Mouse (Mus musculus): ENCODE results near the gene Tceanc2. TPM values are rescaled to one million over a fixed set of nuclear protein-coding genes. Genes with fewer than 3 reads are reported as not detected.

The Tceanc2 gene
- polyA plus RNA-seq, 1 experiment = 10.0 TPM

- 0 out of 2 replicates have a peak overlapping the region, but pooled peaks have one; percentile 2 for H3K27ac ChIP-seq (ENCODE audit: insufficient read depth, low read depth, low read length)
These were observed 38.9 kb downstream of the Tceanc2 start for GRCm38 (mm10) chr4:107139836-107140631.

DNA sequence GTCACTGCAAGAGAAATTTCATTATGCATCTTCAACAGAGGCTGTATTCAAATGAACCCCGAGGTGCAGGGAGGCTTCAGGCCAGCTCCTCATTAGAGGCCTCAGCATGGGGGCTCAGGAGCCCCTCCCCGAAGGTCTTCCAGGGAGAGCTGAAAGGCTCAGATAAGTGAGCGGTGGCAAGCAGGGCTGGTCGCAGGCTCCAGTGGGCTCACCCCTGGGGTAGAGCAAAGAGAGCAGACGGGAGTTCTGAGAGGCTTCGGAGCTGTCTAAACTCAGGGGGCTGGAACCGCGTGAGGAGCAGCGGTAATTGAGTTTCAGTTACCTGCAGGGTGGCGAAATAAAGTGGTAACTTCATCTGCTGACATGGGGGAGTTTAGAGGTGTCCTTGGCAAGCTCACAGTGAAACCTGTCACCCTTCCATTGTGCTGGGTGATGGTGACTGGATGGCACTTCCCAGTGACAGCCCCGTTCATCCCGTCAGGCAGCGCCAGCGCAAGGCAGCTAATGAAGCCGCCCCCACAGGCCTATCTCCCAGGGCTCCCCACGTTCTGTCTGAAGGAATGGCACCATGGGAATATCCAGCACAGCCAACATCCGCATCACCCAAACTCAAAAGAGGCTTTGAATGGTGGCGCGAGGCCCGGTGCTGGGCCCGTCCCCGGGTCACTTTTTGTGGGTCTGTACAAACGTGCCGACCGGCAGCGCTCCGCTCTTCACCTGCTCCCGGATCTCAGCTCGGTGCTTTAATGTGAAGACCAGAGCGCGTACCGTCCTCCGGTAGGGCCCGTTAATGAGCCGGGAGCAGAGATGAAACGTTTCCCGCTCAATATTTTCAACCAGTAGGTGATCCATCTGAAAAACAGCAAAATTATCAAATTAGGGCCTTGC, 39.7 kb downstream of the Tceanc2 start:
- Histone ChIP-seq H3K27ac (ENCODE audit: insufficient read depth, low read depth, low read length) (no peak overlapping the region), H3K4me3 (ENCODE audit: insufficient read depth, low read depth, low read length) (no peak overlapping the region), H3K27me3 (replicated peaks; ENCODE audit: control insufficient read depth, insufficient read depth, low read length) (no peaks in the 10 kb centered on the region), H3K36me3 (ENCODE audit: control insufficient read depth, insufficient read depth, low read length) (peaks cover 4% of the 10 kb centered on the region), H3K4me1 (ENCODE audit: control insufficient read depth, insufficient read depth, low read length) (peaks cover 6% of the 10 kb centered on the region; the same call in 1 of the 2 replicates)
- DNase-seq = no peak
- 81% methylated on average over 37 of the region's 37 CpGs for WGBS
- no peak for TF ChIP-seq CTCF (conservative IDR thresholded peaks at IDR 0.05; ENCODE audit: insufficient read depth, insufficient read length, low read depth, low read length)
- TF ChIP-seq POLR2A (IDR thresholded peaks at IDR 0.05; ENCODE audit: low read depth, low read length) = no peak

More at GRCm38 (mm10) chr4:107139836-107140631, 38.9 kb downstream of the Tceanc2 start:
- Histone ChIP-seq H3K4me1 (ENCODE audit: control insufficient read depth, insufficient read depth, low read length) (peaks cover 6% of the 10 kb centered on the region; the same call in 1 of the 2 replicates), H3K4me3 (ENCODE audit: insufficient read depth, low read depth, low read length) (no peak overlapping the region), H3K27me3 (replicated peaks; ENCODE audit: control insufficient read depth, insufficient read depth, low read length) (no peaks in the 10 kb centered on the region), H3K36me3 (ENCODE audit: control insufficient read depth, insufficient read depth, low read length) (peaks cover 4% of the 10 kb centered on the region)
- WGBS = 61% methylated on average over 13 of the region's 13 CpGs
- peak; percentile 64 for DNase-seq
- no peak for TF ChIP-seq POLR2A (IDR thresholded peaks at IDR 0.05; ENCODE audit: low read depth, low read length)
- no peak for TF ChIP-seq CTCF (conservative IDR thresholded peaks at IDR 0.05; ENCODE audit: insufficient read depth, insufficient read length, low read depth, low read length)

DNA sequence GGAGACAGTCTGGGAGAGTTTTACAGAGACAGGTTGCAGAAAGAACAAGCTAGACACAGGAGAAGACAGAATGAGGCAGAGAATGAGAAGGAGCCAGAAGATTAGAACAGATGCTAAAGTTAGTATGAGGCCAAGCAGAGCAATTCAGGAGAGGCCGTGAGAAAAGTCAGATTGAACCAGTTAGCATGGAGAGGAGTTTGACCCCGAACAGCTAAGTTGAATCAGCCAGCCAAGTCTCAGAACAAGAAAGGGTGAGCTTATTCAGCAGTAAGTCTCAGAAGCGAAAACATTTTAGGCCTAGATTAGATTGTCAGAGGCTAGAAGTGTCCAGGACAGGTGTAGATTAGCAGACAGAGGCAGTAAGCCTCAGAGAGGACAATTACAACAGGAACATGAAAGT, 42.4 kb downstream of the Tceanc2 start:
- peak overlapping the region; percentile 55; the same call in 1 of the 2 replicates for H3K27ac ChIP-seq (ENCODE audit: insufficient read depth, low read depth, low read length)
- WGBS = 31% methylated on average over 3 of the region's 3 CpGs

GRCm38 (mm10) chr4:107135663-107136062, 43.3 kb downstream of the Tceanc2 start:
- H3K27me3 ChIP-seq (replicated peaks; ENCODE audit: control insufficient read depth, insufficient read depth, low read length) = no peaks in the 10 kb centered on the region
- H3K36me3 ChIP-seq (ENCODE audit: control insufficient read depth, insufficient read depth, low read length) = peaks cover 4% of the 10 kb centered on the region
- WGBS = 60% methylated on average over 5 of the region's 5 CpGs
- H3K27ac ChIP-seq (ENCODE audit: insufficient read depth, low read depth, low read length) = no peak overlapping the region
- DNase-seq = no peak
- H3K4me1 ChIP-seq (ENCODE audit: control insufficient read depth, insufficient read depth, low read length) = peaks cover 6% of the 10 kb centered on the region; the same call in 1 of the 2 replicates
- H3K4me3 ChIP-seq (ENCODE audit: insufficient read depth, low read depth, low read length) = no peak overlapping the region
- TF ChIP-seq POLR2A (IDR thresholded peaks at IDR 0.05; ENCODE audit: low read depth, low read length) (no peak), CTCF (conservative IDR thresholded peaks at IDR 0.05; ENCODE audit: insufficient read depth, insufficient read length, low read depth, low read length) (no peak)

More for the DNA sequence above, 42.4 kb downstream of the Tceanc2 start:
- peak; percentile 77 for DNase-seq
- Histone ChIP-seq H3K36me3 (ENCODE audit: control insufficient read depth, insufficient read depth, low read length) (peaks cover 4% of the 10 kb centered on the region), H3K4me1 (ENCODE audit: control insufficient read depth, insufficient read depth, low read length) (peaks cover 6% of the 10 kb centered on the region; the same call in 1 of the 2 replicates), H3K4me3 (ENCODE audit: insufficient read depth, low read depth, low read length) (no peak overlapping the region), H3K27me3 (replicated peaks; ENCODE audit: control insufficient read depth, insufficient read depth, low read length) (no peaks in the 10 kb centered on the region)
- TF ChIP-seq POLR2A (IDR thresholded peaks at IDR 0.05; ENCODE audit: low read depth, low read length) (no peak), CTCF (conservative IDR thresholded peaks at IDR 0.05; ENCODE audit: insufficient read depth, insufficient read length, low read depth, low read length) (no peak)

- TF ChIP-seq POLR2A (IDR thresholded peaks at IDR 0.05; ENCODE audit: low read depth, low read length) (no peak), CTCF (conservative IDR thresholded peaks at IDR 0.05; ENCODE audit: insufficient read depth, insufficient read length, low read depth, low read length) (no peak)
- Histone ChIP-seq H3K4me1 (ENCODE audit: control insufficient read depth, insufficient read depth, low read length) (peaks cover 6% of the 10 kb centered on the region; the same call in 1 of the 2 replicates), H3K4me3 (ENCODE audit: insufficient read depth, low read depth, low read length) (no peak overlapping the region), H3K27me3 (replicated peaks; ENCODE audit: control insufficient read depth, insufficient read depth, low read length) (no peaks in the 10 kb centered on the region), H3K27ac (ENCODE audit: insufficient read depth, low read depth, low read length) (no peak overlapping the region), H3K36me3 (ENCODE audit: control insufficient read depth, insufficient read depth, low read length) (peaks cover 4% of the 10 kb centered on the region)
- DNase-seq = no peak
- WGBS = 92% methylated on average over 3 of the region's 3 CpGs
These were observed 44.0 kb downstream of the Tceanc2 start for GRCm38 (mm10) chr4:107134891-107135290.

- Histone ChIP-seq H3K4me1 (ENCODE audit: control insufficient read depth, insufficient read depth, low read length) (no peaks in the 10 kb centered on the region), H3K27me3 (replicated peaks; ENCODE audit: control insufficient read depth, insufficient read depth, low read length) (no peaks in the 10 kb centered on the region), H3K27ac (ENCODE audit: insufficient read depth, low read depth, low read length) (no peak overlapping the region), H3K36me3 (ENCODE audit: control insufficient read depth, insufficient read depth, low read length) (no peaks in the 10 kb centered on the region), H3K4me3 (ENCODE audit: insufficient read depth, low read depth, low read length) (no peak overlapping the region)
- whole genome bisulfite sequencing = 30% methylated on average over 9 of the region's 9 CpGs
- no peak for TF ChIP-seq POLR2A (IDR thresholded peaks at IDR 0.05; ENCODE audit: low read depth, low read length)
- no peak for DNase-seq
These were observed 48.4 kb downstream of the Tceanc2 start for GRCm38 (mm10) chr4:107130534-107130933.
